Mouse (Mus musculus) forebrain, embryonic 10.5 days (tissue): ENCODE data around the gene Syngr4. TPM values are rescaled to one million over a fixed set of nuclear protein-coding genes. Genes with fewer than 3 reads are reported as not detected.

Source experiments
- DNase-seq: peaks from one replicate; pipeline ENCODE4 v3.0.0-alpha.2; 2017; ENCODE audit warnings: low spot score; ENCODE audit errors: extremely low spot score
- H3K27ac ChIP-seq: fragments of 300-500 bp; sonication (generic); 2 replicates; pipeline ENCODE4 v1.5.1; 2016; ENCODE audit warnings: mild to moderate bottlenecking
- H3K27me3 ChIP-seq: fragments of 300-500 bp; sonication (generic); 2 replicates; pipeline ENCODE4 v1.6.1; 2016; ENCODE audit warnings: mild to moderate bottlenecking; ENCODE audit not compliant: poor library complexity, severe bottlenecking
- H3K36me3 ChIP-seq: fragments of 300-500 bp; sonication (generic); replicated peaks from 2 replicates; pipeline ENCODE4 v1.6.1; 2016; ENCODE audit warnings: mild to moderate bottlenecking, moderate library complexity
- H3K4me1 ChIP-seq: fragments of 300-500 bp; sonication (generic); 2 replicates; pipeline ENCODE4 v1.6.1; 2016
- H3K4me3 ChIP-seq: fragments of 300-500 bp; sonication (generic); 2 replicates; pipeline ENCODE4 v1.5.1; 2016; ENCODE audit warnings: mild to moderate bottlenecking, moderate library complexity
- H3K9me3 ChIP-seq: fragments of 300-500 bp; sonication (generic); 2 replicates; pipeline ENCODE4 v1.6.1; 2016; ENCODE audit warnings: mild to moderate bottlenecking, moderate library complexity
- WGBS: fragments of 180-500 bp; shearing (Covaris S2); methylation state at CpG from one replicate; pipeline ENCODE4 v1.1.7; 2016; 5-methylcytosine and 5-hydroxymethylcytosine counted together
- polyA plus RNA-seq: library from polyadenylated mRNA; unstranded; fragments of >200 nt; fragmentation: Nextera tagmentation; extraction: Ambion mirVana; gene quantifications from 2 replicates; pipeline ENCODE4 v1.2.1, GENCODE M21; 2016

Gene Syngr4
- polyA plus RNA-seq, 1 experiment from 2014 or later = 1.3 TPM

GRCm38 (mm10) chr7:45872624-45873023, 23.9 kb downstream of the Syngr4 start, which contains the start of gene Kdelr1:
TSS of gene Kdelr1 (plus strand) at chr7:45872772.
- no peaks in the 10 kb centered on the region for H3K9me3 ChIP-seq
- peak within 1 kb of the TSS; percentile 95 for H3K27ac ChIP-seq
- peak; percentile 88 for DNase-seq
- H3K27me3 ChIP-seq = peaks cover 48% of the 10 kb centered on the region
- H3K36me3 ChIP-seq = peaks cover 38% of the 10 kb centered on the region
- under 1% methylated on average over 18 of the region's 18 CpGs for WGBS
- H3K4me3 ChIP-seq = peak within 1 kb of the TSS; percentile 88
- peaks cover 54% of the 10 kb centered on the region for H3K4me1 ChIP-seq

GRCm38 (mm10) chr7:45870282-45871058, 26.0 kb downstream of the Syngr4 start:
- no peak for DNase-seq
- Histone ChIP-seq H3K36me3 (peaks cover 17% of the 10 kb centered on the region), H3K9me3 (no peaks in the 10 kb centered on the region), H3K27me3 (peaks cover 69% of the 10 kb centered on the region), H3K4me3 (peak overlapping the region; percentile 47), H3K4me1 (peaks cover 74% of the 10 kb centered on the region), H3K27ac (peak overlapping the region; percentile 45)
- WGBS = 3% methylated on average over 30 of the region's 30 CpGs

DNA sequence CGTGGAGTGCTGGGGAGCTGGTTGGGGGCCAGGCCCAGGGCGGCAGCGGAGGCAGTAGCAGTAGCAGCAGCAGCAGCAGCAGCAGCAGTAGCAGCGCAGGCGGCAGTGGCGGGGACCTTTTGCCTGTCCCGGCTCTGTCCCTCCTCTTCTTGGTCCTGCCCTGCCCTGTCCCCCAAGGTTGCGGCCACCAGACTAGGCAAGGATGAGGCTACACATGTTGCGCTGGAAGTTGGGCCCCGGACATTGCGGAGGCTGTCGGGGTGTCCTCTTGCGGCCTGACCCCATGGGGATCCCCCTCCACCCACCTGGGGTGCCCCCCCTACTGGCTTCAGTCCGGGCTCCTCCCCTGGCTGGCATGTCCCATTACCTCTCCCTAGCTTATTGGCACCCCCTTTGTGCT, 26.7 kb downstream of the Syngr4 start:
- Histone ChIP-seq H3K27ac (peak overlapping the region; percentile 45), H3K27me3 (peaks cover 76% of the 10 kb centered on the region), H3K4me3 (peak overlapping the region; percentile 47), H3K36me3 (peaks cover 10% of the 10 kb centered on the region), H3K9me3 (no peaks in the 10 kb centered on the region), H3K4me1 (peaks cover 72% of the 10 kb centered on the region)
- no peak for DNase-seq
- whole genome bisulfite sequencing = 4% methylated on average over 14 of the region's 14 CpGs

DNA sequence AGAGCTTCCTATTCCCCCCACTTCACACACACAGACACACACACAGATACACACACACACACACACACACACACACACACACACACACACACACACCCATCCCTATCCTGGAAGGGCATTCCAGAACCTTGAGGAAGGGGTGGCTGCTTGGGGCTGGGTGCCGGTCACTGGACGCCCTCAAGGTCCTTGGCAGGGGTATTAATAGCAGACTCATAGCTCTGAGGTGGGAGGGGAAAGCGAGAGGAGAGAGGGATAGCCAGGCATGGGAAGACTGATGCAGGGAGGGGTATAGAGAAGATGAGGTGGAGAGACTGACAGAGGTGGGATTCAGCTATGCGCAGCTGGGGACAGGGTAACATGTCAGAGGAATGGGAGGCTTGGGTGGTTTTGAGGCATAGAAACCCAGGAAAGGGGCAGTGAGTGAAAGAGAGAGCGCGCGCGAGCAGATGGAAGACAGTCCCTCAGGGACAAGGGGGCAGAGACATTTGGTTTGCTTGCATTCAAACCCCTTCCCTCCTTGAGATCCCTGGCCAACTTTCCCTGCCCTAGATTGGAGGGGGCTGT, 27.3 kb downstream of the Syngr4 start:
- Histone ChIP-seq H3K27me3 (peaks cover 82% of the 10 kb centered on the region), H3K4me1 (peaks cover 66% of the 10 kb centered on the region), H3K36me3 (peaks cover 4% of the 10 kb centered on the region), H3K27ac (0 out of 2 replicates have a peak overlapping the region, but pooled peaks have one; percentile 45), H3K4me3 (peak overlapping the region; percentile 47), H3K9me3 (no peaks in the 10 kb centered on the region)
- DNase-seq = no peak
- WGBS = 17% methylated on average over 8 of the region's 8 CpGs

DNA sequence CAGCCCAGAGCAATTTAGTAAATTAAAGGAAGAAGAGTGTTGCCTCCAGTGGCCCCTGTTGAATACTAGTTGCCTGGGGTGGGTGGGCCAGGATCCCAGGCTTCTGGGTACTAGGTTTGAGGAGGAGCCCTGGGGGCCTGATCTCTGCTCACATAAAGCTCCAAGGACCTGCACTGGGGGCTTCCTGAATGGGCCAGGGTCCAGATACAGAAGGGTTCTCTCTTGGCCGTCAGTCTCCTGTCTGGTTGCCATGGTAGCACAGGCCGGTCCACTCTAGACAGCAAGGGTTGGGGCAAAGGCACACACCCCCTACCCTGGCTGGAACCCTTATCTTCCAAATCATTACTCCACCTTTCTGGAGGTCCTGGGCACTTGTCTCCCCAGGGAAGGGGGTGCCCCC, 28.6 kb downstream of the Syngr4 start:
- 10% methylated on average over 2 of the region's 2 CpGs for WGBS
- H3K27me3 ChIP-seq = peaks cover 85% of the 10 kb centered on the region
- no peak for DNase-seq
- H3K4me3 ChIP-seq = peak overlapping the region; percentile 11; the same call in 1 of the 2 replicates
- H3K36me3 ChIP-seq = no peaks in the 10 kb centered on the region
- H3K4me1 ChIP-seq = peaks cover 55% of the 10 kb centered on the region
- no peaks in the 10 kb centered on the region for H3K9me3 ChIP-seq
- H3K27ac ChIP-seq = no peak overlapping the region

DNA sequence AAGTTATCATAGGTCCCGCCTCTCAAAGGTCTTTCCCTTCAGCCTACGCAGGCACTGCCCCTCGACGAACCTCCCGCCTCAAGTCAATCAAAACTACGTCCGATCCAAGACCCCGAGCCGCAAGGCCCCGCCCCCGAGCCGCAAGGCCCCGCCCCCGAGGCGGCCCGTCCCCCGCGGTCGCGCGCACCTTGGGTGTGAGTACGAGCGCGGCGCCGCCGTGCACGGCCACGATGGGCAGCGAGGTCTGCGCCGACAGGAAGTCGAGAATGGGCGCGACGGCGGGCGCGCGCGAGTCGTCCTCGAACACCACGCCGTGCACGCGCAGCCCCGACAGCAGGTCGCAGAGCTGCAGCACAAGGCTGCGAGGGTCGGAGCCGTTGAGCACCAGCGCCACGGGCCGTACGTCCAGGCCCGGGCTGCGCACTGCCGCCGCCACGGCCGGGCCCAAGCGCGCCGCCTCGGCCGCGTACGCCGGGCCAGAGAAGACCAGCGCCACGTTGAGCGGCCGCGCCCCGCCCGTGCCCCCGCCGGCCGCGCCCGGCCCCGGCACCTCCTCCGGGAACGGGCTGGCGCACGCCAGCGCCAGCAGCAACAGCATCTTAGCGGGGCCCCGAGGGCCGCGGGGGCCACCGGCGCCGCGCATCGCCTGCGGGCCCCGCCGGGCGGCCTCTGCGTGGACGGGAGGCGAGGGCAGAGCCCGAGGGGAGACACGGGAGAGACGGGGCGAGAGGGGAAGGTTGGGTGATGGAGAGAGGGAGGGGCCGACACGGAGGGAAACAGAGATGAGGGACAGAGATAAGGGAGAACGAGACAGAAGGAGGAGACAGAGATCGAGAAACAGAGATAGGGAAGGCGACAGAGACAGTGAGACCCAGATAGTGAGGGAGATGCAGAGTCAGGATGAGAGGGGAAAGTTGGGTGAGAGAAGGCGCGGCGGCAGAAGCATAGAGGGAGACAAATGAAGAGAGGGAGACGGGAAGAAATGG, 30.3 kb downstream of the Syngr4 start:
- peak; percentile 88 for DNase-seq
- Histone ChIP-seq H3K27ac (peak overlapping the region; percentile 89), H3K27me3 (peaks cover 89% of the 10 kb centered on the region), H3K4me3 (peak overlapping the region; percentile 72), H3K36me3 (no peaks in the 10 kb centered on the region), H3K4me1 (peaks cover 61% of the 10 kb centered on the region), H3K9me3 (no peaks in the 10 kb centered on the region)
- WGBS = 1% methylated on average over 110 of the region's 117 CpGs

- WGBS = 76% methylated on average over 3 of the region's 3 CpGs
- Histone ChIP-seq H3K27ac (no peak overlapping the region), H3K9me3 (no peaks in the 10 kb centered on the region), H3K36me3 (no peaks in the 10 kb centered on the region), H3K4me1 (peaks cover 57% of the 10 kb centered on the region), H3K27me3 (peaks cover 89% of the 10 kb centered on the region), H3K4me3 (no peak overlapping the region)
- no peak for DNase-seq
Measured at GRCm38 (mm10) chr7:45864435-45864834, 32.1 kb downstream of the Syngr4 start.

DNA sequence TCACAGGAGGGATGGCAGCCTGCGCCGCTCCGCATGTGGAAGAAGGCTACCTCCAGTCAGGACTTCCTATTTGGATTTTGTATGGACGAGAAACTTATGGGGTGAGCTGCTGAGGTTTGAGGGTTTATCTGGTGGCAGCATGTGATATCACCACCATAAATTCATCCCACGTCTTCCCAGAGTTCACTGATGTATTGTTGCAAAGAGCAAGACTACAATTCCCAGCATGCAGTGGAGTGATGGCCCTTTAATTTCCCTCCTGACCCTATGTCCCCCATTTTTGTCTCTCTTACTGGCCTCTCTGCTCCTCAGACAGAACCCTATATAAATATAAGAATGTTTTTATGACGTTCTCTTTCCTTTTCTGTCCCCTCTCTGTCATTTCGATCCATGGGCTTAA, 33.7 kb downstream of the Syngr4 start:
- H3K27me3 ChIP-seq = peaks cover 89% of the 10 kb centered on the region
- WGBS = 88% methylated on average over 7 of the region's 7 CpGs

GRCm38 (mm10) chr7:45859008-45859407, 37.5 kb downstream of the Syngr4 start:
- Histone ChIP-seq H3K4me3 (no peak overlapping the region), H3K4me1 (peaks cover 41% of the 10 kb centered on the region), H3K9me3 (no peaks in the 10 kb centered on the region), H3K27ac (no peak overlapping the region), H3K36me3 (no peaks in the 10 kb centered on the region), H3K27me3 (peaks cover 88% of the 10 kb centered on the region)
- DNase-seq = no peak
- WGBS = 75% methylated on average over 4 of the region's 4 CpGs

More for the DNA sequence above, 33.7 kb downstream of the Syngr4 start:
- Histone ChIP-seq H3K4me1 (peaks cover 50% of the 10 kb centered on the region), H3K27ac (no peak overlapping the region), H3K9me3 (no peaks in the 10 kb centered on the region), H3K4me3 (no peak overlapping the region), H3K36me3 (no peaks in the 10 kb centered on the region)
- DNase-seq = no peak

GRCm38 (mm10) chr7:45856950-45857901, 39.3 kb downstream of the Syngr4 start:
- H3K4me1 ChIP-seq = peaks cover 39% of the 10 kb centered on the region
- no peaks in the 10 kb centered on the region for H3K36me3 ChIP-seq
- H3K27me3 ChIP-seq = peaks cover 82% of the 10 kb centered on the region
- 2% methylated on average over 30 of the region's 30 CpGs for WGBS
- H3K27ac ChIP-seq = peak overlapping the region; percentile 44; the same call in 1 of the 2 replicates
- DNase-seq = peak; percentile 44
- peak overlapping the region; percentile 51 for H3K4me3 ChIP-seq
- H3K9me3 ChIP-seq = no peaks in the 10 kb centered on the region

GRCm38 (mm10) chr7:45853089-45853488, 43.4 kb downstream of the Syngr4 start:
- WGBS = 85% methylated on average over 12 of the region's 12 CpGs
- H3K27ac ChIP-seq = no peak overlapping the region
- H3K9me3 ChIP-seq = no peaks in the 10 kb centered on the region
- no peaks in the 10 kb centered on the region for H3K36me3 ChIP-seq
- peaks cover 60% of the 10 kb centered on the region for H3K27me3 ChIP-seq
- no peak for DNase-seq
- no peak overlapping the region for H3K4me3 ChIP-seq
- peaks cover 24% of the 10 kb centered on the region for H3K4me1 ChIP-seq
